Mouse (Mus musculus): Measurements from ENCODE around the gene Cep250. TPM values are rescaled to one million over a fixed set of nuclear protein-coding genes. Genes with fewer than 3 reads are reported as not detected.

The Cep250 gene
- total and polyA plus RNA-seq, 3 experiments: 12.8 to 16.4 TPM; not detected in 1

DNA sequence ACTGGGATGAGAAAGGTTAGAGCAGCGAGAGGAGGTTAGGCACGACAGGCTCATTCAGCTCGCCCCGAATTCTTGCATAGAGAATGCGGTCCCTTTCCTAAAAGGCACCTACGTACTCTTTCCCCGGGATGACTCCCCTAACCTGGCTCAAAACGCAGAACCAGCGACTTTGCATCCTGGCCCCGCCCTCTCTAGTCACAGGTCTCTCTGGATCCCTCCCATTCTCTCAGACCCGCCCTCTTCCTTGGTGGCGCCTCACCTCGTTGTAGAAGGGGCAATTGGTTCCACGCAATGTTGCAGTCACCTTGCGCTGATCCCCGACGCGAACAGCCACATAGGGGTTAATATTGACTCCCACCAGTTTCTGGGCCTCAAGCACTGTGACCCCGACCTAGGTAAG lies 91.7 kb downstream of the Cep250 start:
- Histone ChIP-seq H3K4me1 (ENCODE audit: control insufficient read depth in 1 of 2, insufficient read depth in 2 of 2, low read length in 2 of 2) (no peaks in the 10 kb centered on the region), H3K27ac (ENCODE audit: control insufficient read depth, low read depth, low read length) (no peak overlapping the region), H3K9ac (ENCODE audit: control insufficient read depth, low read depth, low read length, poor library complexity, severe bottlenecking) (no peak overlapping the region), H3K4me3 (ENCODE audit: control insufficient read depth in 1 of 2, insufficient read depth in 1 of 2, low read depth in 2 of 2, low read length in 2 of 2) (no peak overlapping the region), H3K79me2 (ENCODE audit: control insufficient read depth, insufficient read depth, low read length, poor library complexity) (no peaks in the 10 kb centered on the region), H3K27me3 (ENCODE audit: control insufficient read depth in 1 of 2, insufficient read depth in 2 of 2, low read length in 2 of 2) (peaks cover 6 to 10% of the 10 kb centered on the region in 2 experiments), H3K36me3 (ENCODE audit: control insufficient read depth in 1 of 2, insufficient read depth in 2 of 2, low read length in 2 of 2) (no peaks in the 10 kb centered on the region), H3K9me3 (replicated peaks; ENCODE audit: insufficient read depth, low read length) (no peaks in the 10 kb centered on the region)
- DNase-seq (ENCODE audit: low read depth, low spot score): no peak
- TF ChIP-seq SMC3 (IDR thresholded peaks at IDR 0.05; ENCODE audit: low read depth, low read length) (no peak), JUND (IDR thresholded peaks at IDR 0.05; ENCODE audit: low read depth, low read length) (no peak), MAX (IDR thresholded peaks at IDR 0.05; ENCODE audit: low read length) (no peak), ZKSCAN1 (IDR thresholded peaks at IDR 0.05; ENCODE audit: low read depth, low read length) (no peak), CHD2 (IDR thresholded peaks at IDR 0.05; ENCODE audit: low read length) (no peak)

Other genes with a start within 250 kb of the Cep250 start
- gene Edem2, start 227.0 kb upstream of the Cep250 start, total RNA-seq (2012; rRNA removed): 36.1 and 40.7 TPM in 2 replicates
- gene Edem2, start 227.0 kb upstream of the Cep250 start, polyA plus RNA-seq (2012; ENCODE audit: insufficient read depth in 1 of 2, insufficient read length in 2 of 2, low read depth in 1 of 2, low replicate concordance in 2 of 2, missing spikeins in 1 of 2): 10 to 100 TPM in 1 of 2 experiments, not detected in 1; 43.8 TPM
- not detected in 2 replicates for gene Gm17581, start 220.6 kb upstream of the Cep250 start, total RNA-seq (2012; rRNA removed)
- not detected for gene Gm17581, start 220.6 kb upstream of the Cep250 start, polyA plus RNA-seq (2012; ENCODE audit: insufficient read depth in 1 of 2, insufficient read length in 2 of 2, low read depth in 1 of 2, low replicate concordance in 2 of 2, missing spikeins in 1 of 2)
- gene Procr, start 205.3 kb upstream of the Cep250 start, total RNA-seq (2012; rRNA removed): 0.15 TPM in 1 of 2 replicates, not detected in the other
- not detected for gene Procr, start 205.3 kb upstream of the Cep250 start, polyA plus RNA-seq (2012; ENCODE audit: insufficient read depth in 1 of 2, insufficient read length in 2 of 2, low read depth in 1 of 2, low replicate concordance in 2 of 2, missing spikeins in 1 of 2)
- 0.23 and 0.27 TPM in 2 replicates for gene Mmp24, start 181.1 kb upstream of the Cep250 start, total RNA-seq (2012; rRNA removed)
- gene Mmp24, start 181.1 kb upstream of the Cep250 start, polyA plus RNA-seq (2012; ENCODE audit: insufficient read depth in 1 of 2, insufficient read length in 2 of 2, low read depth in 1 of 2, low replicate concordance in 2 of 2, missing spikeins in 1 of 2): under 1 TPM in 1 of 2 experiments, not detected in 1; 0.06 TPM
- 5.9 TPM in 2 replicates for gene BC029722, start 137.0 kb upstream of the Cep250 start, total RNA-seq (2012; rRNA removed)
- 10 to 100 TPM in 1 of 2 experiments, not detected in 1; 19.7 TPM for gene BC029722, start 137.0 kb upstream of the Cep250 start, polyA plus RNA-seq (2012; ENCODE audit: insufficient read depth in 1 of 2, insufficient read length in 2 of 2, low read depth in 1 of 2, low replicate concordance in 2 of 2, missing spikeins in 1 of 2)
- gene Eif6, start 129.5 kb upstream of the Cep250 start, total RNA-seq (2012; rRNA removed): 318 and 349 TPM in 2 replicates
- 100 to 1,000 TPM in 1 of 2 experiments, not detected in 1; 408 TPM for gene Eif6, start 129.5 kb upstream of the Cep250 start, polyA plus RNA-seq (2012; ENCODE audit: insufficient read depth in 1 of 2, insufficient read length in 2 of 2, low read depth in 1 of 2, low replicate concordance in 2 of 2, missing spikeins in 1 of 2)
- gene Fam83c, start 121.6 kb upstream of the Cep250 start, total RNA-seq (2012; rRNA removed): 0.04 TPM in 1 of 2 replicates, not detected in the other
- under 1 TPM in 1 of 2 experiments, not detected in 1; 0.03 TPM for gene Fam83c, start 121.6 kb upstream of the Cep250 start, polyA plus RNA-seq (2012; ENCODE audit: insufficient read depth in 1 of 2, insufficient read length in 2 of 2, low read depth in 1 of 2, low replicate concordance in 2 of 2, missing spikeins in 1 of 2)
- 83.1 and 87.1 TPM in 2 replicates for gene Uqcc1, start 26.1 kb upstream of the Cep250 start, total RNA-seq (2012; rRNA removed)
- gene Uqcc1, start 26.1 kb upstream of the Cep250 start, polyA plus RNA-seq (2012; ENCODE audit: insufficient read depth in 1 of 2, insufficient read length in 2 of 2, low read depth in 1 of 2, low replicate concordance in 2 of 2, missing spikeins in 1 of 2): 10 to 100 TPM in 1 of 2 experiments, not detected in 1; 61.0 TPM
- not detected in 2 replicates for gene Gm15557, start 15.7 kb upstream of the Cep250 start, total RNA-seq (2012; rRNA removed)
- not detected for gene Gm15557, start 15.7 kb upstream of the Cep250 start, polyA plus RNA-seq (2012; ENCODE audit: insufficient read depth in 1 of 2, insufficient read length in 2 of 2, low read depth in 1 of 2, low replicate concordance in 2 of 2, missing spikeins in 1 of 2)
- gene Gdf5, start 11.1 kb upstream of the Cep250 start, total RNA-seq (2012; rRNA removed): not detected in 2 replicates
- gene Gdf5, start 11.1 kb upstream of the Cep250 start, polyA plus RNA-seq (2012; ENCODE audit: insufficient read depth in 1 of 2, insufficient read length in 2 of 2, low read depth in 1 of 2, low replicate concordance in 2 of 2, missing spikeins in 1 of 2): under 1 TPM in 1 of 2 experiments, not detected in 1; 0.06 TPM
- gene 6430550D23Rik, start 51.5 kb downstream of the Cep250 start, total RNA-seq (2012; rRNA removed): 0.69 and 1.1 TPM in 2 replicates
- 1 to 10 TPM in 1 of 2 experiments, not detected in 1; 1.1 TPM for gene 6430550D23Rik, start 51.5 kb downstream of the Cep250 start, polyA plus RNA-seq (2012; ENCODE audit: insufficient read depth in 1 of 2, insufficient read length in 2 of 2, low read depth in 1 of 2, low replicate concordance in 2 of 2, missing spikeins in 1 of 2)
- 80.0 and 86.9 TPM in 2 replicates for gene Ergic3, start 51.6 kb downstream of the Cep250 start, total RNA-seq (2012; rRNA removed)
- gene Ergic3, start 51.6 kb downstream of the Cep250 start, polyA plus RNA-seq (2012; ENCODE audit: insufficient read depth in 1 of 2, insufficient read length in 2 of 2, low read depth in 1 of 2, low replicate concordance in 2 of 2, missing spikeins in 1 of 2): 100 to 1,000 TPM in 1 of 2 experiments, not detected in 1; 168 TPM
- gene Fer1l4, start 96.5 kb downstream of the Cep250 start, total RNA-seq (2012; rRNA removed): 0.04 TPM in 1 of 2 replicates, not detected in the other
- gene Fer1l4, start 96.5 kb downstream of the Cep250 start, polyA plus RNA-seq (2012; ENCODE audit: insufficient read depth in 1 of 2, insufficient read length in 2 of 2, low read depth in 1 of 2, low replicate concordance in 2 of 2, missing spikeins in 1 of 2): under 1 TPM in 1 of 2 experiments, not detected in 1; 0.07 TPM
- gene Spag4, start 108.7 kb downstream of the Cep250 start, total RNA-seq (2012; rRNA removed): 5.0 and 5.5 TPM in 2 replicates
- 10 to 100 TPM in 1 of 2 experiments, not detected in 1; 10.9 TPM for gene Spag4, start 108.7 kb downstream of the Cep250 start, polyA plus RNA-seq (2012; ENCODE audit: insufficient read depth in 1 of 2, insufficient read length in 2 of 2, low read depth in 1 of 2, low replicate concordance in 2 of 2, missing spikeins in 1 of 2)
- gene Cpne1, start 155.5 kb downstream of the Cep250 start, total RNA-seq (2012; rRNA removed): 22.5 and 32.0 TPM in 2 replicates
- gene Cpne1, start 155.5 kb downstream of the Cep250 start, polyA plus RNA-seq (2012; ENCODE audit: insufficient read depth in 1 of 2, insufficient read length in 2 of 2, low read depth in 1 of 2, low replicate concordance in 2 of 2, missing spikeins in 1 of 2): 10 to 100 TPM in 1 of 2 experiments, not detected in 1; 52.8 TPM
- 13.4 and 15.3 TPM in 2 replicates for gene Rbm12, start 155.5 kb downstream of the Cep250 start, total RNA-seq (2012; rRNA removed)
- 10 to 100 TPM; 28.8 to 42.5 TPM for gene Rbm12, start 155.5 kb downstream of the Cep250 start, polyA plus RNA-seq (2012; ENCODE audit: insufficient read depth in 1 of 2, insufficient read length in 2 of 2, low read depth in 1 of 2, low replicate concordance in 2 of 2, missing spikeins in 1 of 2)
- 27.6 and 32.3 TPM in 2 replicates for gene Gm28036, start 170.6 kb downstream of the Cep250 start, total RNA-seq (2012; rRNA removed)
- 10 to 100 TPM in 1 of 2 experiments, not detected in 1; 20.4 TPM for gene Gm28036, start 170.6 kb downstream of the Cep250 start, polyA plus RNA-seq (2012; ENCODE audit: insufficient read depth in 1 of 2, insufficient read length in 2 of 2, low read depth in 1 of 2, low replicate concordance in 2 of 2, missing spikeins in 1 of 2)
- gene Romo1, start 187.6 kb downstream of the Cep250 start, total RNA-seq (2012; rRNA removed): 392 and 402 TPM in 2 replicates
- 100 to 1,000 TPM in 1 of 2 experiments, not detected in 1; 554 TPM for gene Romo1, start 187.6 kb downstream of the Cep250 start, polyA plus RNA-seq (2012; ENCODE audit: insufficient read depth in 1 of 2, insufficient read length in 2 of 2, low read depth in 1 of 2, low replicate concordance in 2 of 2, missing spikeins in 1 of 2)
- gene Nfs1, start 187.7 kb downstream of the Cep250 start, total RNA-seq (2012; rRNA removed): 79.6 and 83.9 TPM in 2 replicates
- gene Nfs1, start 187.7 kb downstream of the Cep250 start, polyA plus RNA-seq (2012; ENCODE audit: insufficient read depth in 1 of 2, insufficient read length in 2 of 2, low read depth in 1 of 2, low replicate concordance in 2 of 2, missing spikeins in 1 of 2): 10 to 100 TPM in 1 of 2 experiments, not detected in 1; 64.5 TPM
- gene Rbm39, start 223.8 kb downstream of the Cep250 start, total RNA-seq (2012; rRNA removed): 212 and 228 TPM in 2 replicates
- gene Rbm39, start 223.8 kb downstream of the Cep250 start, polyA plus RNA-seq (2012; ENCODE audit: insufficient read depth in 1 of 2, insufficient read length in 2 of 2, low read depth in 1 of 2, low replicate concordance in 2 of 2, missing spikeins in 1 of 2): 1,000 to 10,000 TPM in 1 of 2 experiments, 100 to 1,000 TPM in 1; 248 to 1,530 TPM
- 11.7 and 13.2 TPM in 2 replicates for gene Phf20, start 240.0 kb downstream of the Cep250 start, total RNA-seq (2012; rRNA removed)
- 10 to 100 TPM in 1 of 2 experiments, not detected in 1; 16.9 TPM for gene Phf20, start 240.0 kb downstream of the Cep250 start, polyA plus RNA-seq (2012; ENCODE audit: insufficient read depth in 1 of 2, insufficient read length in 2 of 2, low read depth in 1 of 2, low replicate concordance in 2 of 2, missing spikeins in 1 of 2)